Mouse (Mus musculus) NIH3T3 (cell line): ENCODE results near the gene Gm16440.
"Not testable (repeated sequence)": the region's sequence is repeated elsewhere in the genome, so short reads cannot be mapped to it uniquely, and the experiment has no call there.

Source experiments
- DNase-seq: peaks from one replicate; pipeline ENCODE4 v3.0.0-alpha.2; 2012; ENCODE audit warnings: low read depth

Gene Gm16440

DNA sequence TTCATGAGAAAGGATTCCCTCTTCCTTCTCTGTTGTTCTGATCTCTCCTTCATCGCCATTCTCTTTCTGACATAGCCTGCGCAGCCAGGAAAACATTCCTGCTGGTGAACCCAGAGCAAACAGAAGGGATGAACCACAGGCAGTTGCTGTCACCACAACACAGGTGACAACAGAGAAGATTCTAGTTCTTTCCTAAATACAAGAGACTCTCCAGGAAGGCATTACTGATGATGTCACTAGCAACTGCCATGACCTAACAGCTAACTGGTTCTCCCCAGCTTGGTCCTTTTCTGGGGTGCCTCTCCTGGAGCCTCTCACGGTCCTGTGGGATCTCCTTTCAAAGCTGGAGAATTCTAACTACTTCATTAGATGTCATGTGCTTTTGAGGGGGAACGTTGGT, at the start of gene Gm16440:
Gene Gm16440 (minus strand): TSS at position 101 of the 400 bp plus-strand sequence.
- not testable (repeated sequence) for DNase-seq

DNA sequence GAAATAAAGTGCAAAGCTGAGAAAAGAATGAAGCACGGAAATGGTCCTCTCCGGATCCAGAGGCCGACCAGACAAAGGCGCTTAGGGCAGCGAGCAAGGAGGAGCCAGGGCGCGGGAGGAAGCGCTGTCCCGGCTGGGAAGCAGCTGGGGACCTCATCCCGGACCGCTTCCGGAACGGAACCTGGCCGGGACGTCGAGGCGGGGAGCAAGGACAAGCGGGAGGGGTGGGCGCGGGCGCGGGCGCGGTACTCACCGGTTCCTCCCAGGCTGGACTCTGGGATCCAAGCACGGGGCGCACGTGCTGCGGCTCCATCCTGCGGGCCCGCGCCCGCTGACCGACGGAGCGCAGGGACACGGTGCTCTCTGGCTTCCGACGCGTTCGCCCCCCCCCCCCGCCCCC, 36.6 kb upstream of the Gm16440 start:
- not testable (repeated sequence) for DNase-seq

GRCm38 (mm10) chr14:6426353-6426752, 36.2 kb upstream of the Gm16440 start:
- not testable (repeated sequence) for DNase-seq

DNA sequence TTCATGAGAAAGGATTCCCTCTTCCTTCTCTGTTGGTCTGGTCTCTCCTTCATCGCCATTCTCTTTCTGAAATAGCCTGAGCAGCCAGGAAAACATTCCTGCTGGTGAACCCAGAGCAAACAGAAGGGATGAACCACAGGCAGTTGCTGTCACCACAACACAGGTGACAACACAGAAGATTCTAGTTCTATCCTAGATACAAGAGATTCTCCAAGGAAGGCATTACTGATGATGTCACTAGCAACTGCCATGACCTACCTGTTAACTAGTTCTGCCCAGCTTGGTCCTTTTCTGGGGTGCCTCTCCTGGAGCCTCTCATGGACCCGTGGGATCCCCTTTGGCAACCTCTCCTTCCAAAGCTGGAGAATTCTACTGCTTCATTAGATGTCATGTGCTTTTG, 22.3 kb upstream of the Gm16440 start, which contains the start of gene Gm3591:
Gene Gm3591 (minus strand): TSS at position 101 of the 400 bp plus-strand sequence.
- not testable (repeated sequence) for DNase-seq

- not testable (repeated sequence) for DNase-seq
Measured at GRCm38 (mm10) chr14:6343578-6343977, 46.5 kb downstream of the Gm16440 start, which contains the start of gene Gm3618. Gene Gm3618, minus strand, starts transcription at chr14:6343678.
